Mouse (Mus musculus): ENCODE results near the gene Cnga2.

- TF ChIP-seq CTCF (IDR thresholded peaks at IDR 0.05; ENCODE audit: low read depth) (no peak), EP300 (IDR thresholded peaks at IDR 0.05; ENCODE audit: low read depth) (no peak)
These were observed 56.3 kb downstream of the Cnga2 start for GRCm38 (mm10) chrX:72047918-72048317.
